Mouse (Mus musculus): Measurements from ENCODE around the gene Sod2. TPM values are rescaled to one million over a fixed set of nuclear protein-coding genes. Genes with fewer than 3 reads are reported as not detected.
A peak's percentile ranks its signal among the peaks of the same experiment; 100 is the strongest.
"Not testable (repeated sequence)": the region's sequence is repeated elsewhere in the genome, so short reads cannot be mapped to it uniquely, and the experiment has no call there.

The Sod2 gene
- 554 and 793 TPM in 2 replicates for polyA plus RNA-seq (2012)

GRCm38 (mm10) chr17:13006546-13006945, at the start of gene Sod2:
Gene Sod2, plus strand, starts transcription at chr17:13006846.
- TF ChIP-seq GATA1 (IDR thresholded peaks at IDR 0.05; ENCODE audit: low read length): not testable (repeated sequence)

DNA sequence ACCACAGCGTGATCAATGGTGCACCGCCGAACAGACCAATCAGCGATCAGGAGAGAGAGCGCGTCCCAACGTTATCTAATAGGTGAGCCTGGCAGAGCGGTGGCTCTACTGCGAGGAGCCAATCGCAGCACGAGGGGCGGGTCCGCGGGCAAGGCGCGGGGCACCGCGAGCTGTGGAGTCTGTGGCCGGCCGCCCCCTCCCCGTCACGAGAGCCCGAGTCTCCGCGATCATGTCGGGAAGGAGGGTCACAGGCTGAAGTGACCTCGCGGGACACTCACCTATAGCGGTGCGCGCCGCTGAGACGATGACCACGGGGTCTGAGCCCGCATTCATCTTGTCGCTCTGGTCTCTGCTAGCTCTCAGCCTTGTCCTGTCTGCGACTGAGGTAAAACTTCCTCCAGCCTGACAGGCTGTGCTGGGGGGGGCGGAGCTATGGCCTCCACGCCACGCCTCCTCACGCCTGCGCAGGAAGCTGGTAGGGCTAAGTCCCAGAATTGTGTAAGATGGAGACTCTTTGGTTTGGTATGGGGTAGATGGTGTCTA, 46.2 kb upstream of the Sod2 start, which contains the start of gene Acat2:
Gene Acat2 (minus strand): TSS at position 417 of the 543 bp plus-strand sequence.
- no peak for TF ChIP-seq GATA1 (IDR thresholded peaks at IDR 0.05; ENCODE audit: low read length)

DNA sequence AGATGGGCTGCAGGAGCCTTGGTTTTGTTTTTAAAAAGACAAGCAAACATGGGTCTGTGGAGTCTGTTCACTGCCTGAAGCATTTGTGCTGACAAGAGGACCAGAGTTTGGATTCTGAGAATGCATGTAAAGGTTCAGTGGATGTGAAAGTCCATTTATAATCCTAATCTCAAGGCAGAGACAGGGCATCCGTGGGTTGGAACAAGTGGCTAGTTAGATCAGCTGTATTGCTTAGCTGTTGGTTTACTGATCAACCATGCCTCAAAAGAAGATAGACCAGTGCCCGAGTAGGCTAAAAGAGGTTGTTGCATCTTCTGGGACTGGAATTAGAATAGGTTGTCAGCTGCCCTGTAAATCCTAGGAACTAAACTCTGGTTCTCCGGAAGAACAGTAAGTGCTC, 43.2 kb upstream of the Sod2 start:
- no peak for TF ChIP-seq GATA1 (IDR thresholded peaks at IDR 0.05; ENCODE audit: low read length)

GRCm38 (mm10) chr17:12967173-12967572, 39.5 kb upstream of the Sod2 start:
- no peak for TF ChIP-seq GATA1 (IDR thresholded peaks at IDR 0.05; ENCODE audit: low read length)

DNA sequence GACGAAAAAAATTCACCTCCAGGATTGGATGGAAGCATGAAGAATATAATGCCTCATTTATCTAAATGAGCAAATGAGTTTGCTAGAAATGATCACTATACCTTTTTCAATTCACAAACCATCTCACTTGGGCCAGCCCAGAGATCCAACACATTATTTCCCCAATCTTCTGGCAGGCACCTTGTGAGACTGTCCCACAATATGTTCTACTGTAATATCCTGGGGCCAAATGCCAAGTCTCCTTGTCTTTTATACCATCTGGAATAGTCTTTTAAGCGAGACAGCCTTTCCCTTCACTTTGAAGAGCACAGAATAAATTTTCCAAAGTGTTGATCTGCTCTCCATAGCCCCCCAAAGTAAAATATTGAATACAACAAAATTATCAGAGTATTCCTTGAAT, 32.8 kb upstream of the Sod2 start:
- no peak for TF ChIP-seq GATA1 (IDR thresholded peaks at IDR 0.05; ENCODE audit: low read length)

GRCm38 (mm10) chr17:12978546-12978945, 28.1 kb upstream of the Sod2 start:
- no peak for TF ChIP-seq GATA1 (IDR thresholded peaks at IDR 0.05; ENCODE audit: low read length)

GRCm38 (mm10) chr17:12983988-12984387, 22.7 kb upstream of the Sod2 start:
- peak; percentile 6 for TF ChIP-seq GATA1 (IDR thresholded peaks at IDR 0.05; ENCODE audit: low read length)

- TF ChIP-seq GATA1 (IDR thresholded peaks at IDR 0.05; ENCODE audit: low read length): no peak
Measured at GRCm38 (mm10) chr17:12990567-12991145, 16.0 kb upstream of the Sod2 start.

GRCm38 (mm10) chr17:12991194-12991634, 15.4 kb upstream of the Sod2 start:
- TF ChIP-seq GATA1 (IDR thresholded peaks at IDR 0.05; ENCODE audit: low read length): no peak

- no peak for TF ChIP-seq GATA1 (IDR thresholded peaks at IDR 0.05; ENCODE audit: low read length)
Measured at GRCm38 (mm10) chr17:12991635-12992358, 14.8 kb upstream of the Sod2 start.

GRCm38 (mm10) chr17:12992470-12992991, 14.1 kb upstream of the Sod2 start:
- TF ChIP-seq GATA1 (IDR thresholded peaks at IDR 0.05; ENCODE audit: low read length): no peak

GRCm38 (mm10) chr17:12994069-12994468, 12.6 kb upstream of the Sod2 start, which contains the start of gene Wtap:
Gene Wtap, minus strand, starts transcription at chr17:12994169.
- no peak for TF ChIP-seq GATA1 (IDR thresholded peaks at IDR 0.05; ENCODE audit: low read length)

DNA sequence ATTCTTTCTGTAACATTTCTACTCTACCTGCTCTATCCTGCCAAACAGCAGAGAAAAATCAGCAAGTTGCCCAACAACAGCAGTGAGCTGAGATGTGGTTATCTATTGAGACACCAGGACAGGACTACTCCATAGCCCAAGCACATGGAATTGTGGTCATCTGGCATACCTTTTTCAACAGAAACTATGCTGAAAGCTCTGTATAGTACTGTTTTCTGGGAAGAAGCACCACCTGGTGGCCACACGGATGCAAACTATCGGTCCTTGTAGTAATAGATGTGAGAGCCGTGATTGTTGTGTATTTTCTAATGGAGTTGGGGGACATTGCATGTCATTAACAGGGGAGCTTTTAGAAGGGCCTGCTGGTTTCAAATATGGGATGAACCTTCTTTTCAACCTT, 10.3 kb upstream of the Sod2 start:
- no peak for TF ChIP-seq GATA1 (IDR thresholded peaks at IDR 0.05; ENCODE audit: low read length)

- TF ChIP-seq GATA1 (IDR thresholded peaks at IDR 0.05; ENCODE audit: low read length): no peak
Measured at GRCm38 (mm10) chr17:12997890-12998289, 8.8 kb upstream of the Sod2 start.

- no peak for TF ChIP-seq GATA1 (IDR thresholded peaks at IDR 0.05; ENCODE audit: low read length)
Measured at GRCm38 (mm10) chr17:12999069-12999468, 7.6 kb upstream of the Sod2 start.

- no peak for TF ChIP-seq GATA1 (IDR thresholded peaks at IDR 0.05; ENCODE audit: low read length)
Measured at GRCm38 (mm10) chr17:13006984-13007383, 338 bp downstream of the Sod2 start.
